Mouse (Mus musculus) 3T3-L1 (cell line): ENCODE results near the gene Il22ra1.
"Not testable (repeated sequence)": the region's sequence is repeated elsewhere in the genome, so short reads cannot be mapped to it uniquely, and the experiment has no call there.

Source experiments
- DNase-seq: peaks from one replicate; pipeline ENCODE4 v3.0.0-alpha.2; 2015; ENCODE audit warnings: low read depth, low spot score

The Il22ra1 gene

DNA sequence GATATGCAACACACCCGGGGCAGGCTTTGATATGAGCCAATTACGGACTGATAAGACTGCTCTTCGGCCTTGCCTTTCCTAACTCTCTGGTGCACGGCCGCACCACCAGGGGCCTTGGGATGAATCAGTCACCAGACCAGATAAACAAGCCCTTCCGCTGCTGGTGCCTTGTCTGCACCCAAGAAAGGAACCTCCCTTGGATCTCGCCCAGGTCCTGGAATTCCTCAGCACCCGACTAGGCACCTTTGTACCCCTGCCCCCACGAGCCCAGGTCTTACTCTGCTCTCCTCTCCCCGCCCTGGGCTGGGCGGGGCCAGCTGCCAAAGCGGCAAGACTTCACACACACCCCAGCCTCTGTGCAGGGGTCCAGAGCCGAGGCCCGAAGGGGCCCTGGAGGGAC, at the start of gene Il22ra1:
Gene Il22ra1 (plus strand): TSS at position 356 of the 400 bp plus-strand sequence.
- no peak for DNase-seq

DNA sequence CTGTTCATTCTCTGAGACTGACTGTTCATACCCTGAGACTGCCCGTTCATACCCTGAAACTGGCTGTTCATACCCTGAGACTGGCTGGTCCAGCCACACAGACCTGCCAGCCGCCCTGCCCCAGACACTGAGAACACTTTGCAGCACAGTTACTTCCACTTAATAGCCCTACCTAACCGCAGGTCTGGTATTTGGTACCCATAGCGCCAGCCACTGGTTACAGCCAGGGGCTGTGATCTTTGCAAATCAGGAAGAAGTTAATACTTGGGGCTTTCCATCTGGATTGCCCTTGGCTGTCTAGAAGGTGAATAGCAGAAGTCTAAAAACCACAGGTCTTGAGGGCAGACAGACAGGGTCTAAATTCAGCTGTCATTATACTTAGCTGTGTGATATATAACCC, 48.7 kb upstream of the Il22ra1 start:
- DNase-seq = no peak

DNA sequence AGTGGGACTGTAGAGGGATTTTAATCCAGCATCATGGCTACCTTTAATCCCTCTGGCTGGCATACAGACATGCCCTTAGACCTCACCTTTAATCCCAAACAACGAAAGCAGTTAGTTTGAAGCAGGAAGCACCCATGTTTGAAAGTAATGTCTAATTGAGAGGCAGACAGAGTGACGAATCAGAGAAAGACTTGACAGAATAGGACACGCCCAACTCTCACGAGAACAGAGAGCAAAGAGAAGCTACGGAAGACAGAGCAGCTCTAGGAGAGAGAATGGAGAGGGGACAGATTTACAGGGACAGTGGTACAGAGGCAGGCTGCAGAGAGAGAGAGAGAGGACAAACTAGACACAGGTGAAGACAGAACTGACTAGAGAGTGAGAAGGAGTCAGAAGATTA, 46.2 kb upstream of the Il22ra1 start:
- DNase-seq = peak; percentile 10

DNA sequence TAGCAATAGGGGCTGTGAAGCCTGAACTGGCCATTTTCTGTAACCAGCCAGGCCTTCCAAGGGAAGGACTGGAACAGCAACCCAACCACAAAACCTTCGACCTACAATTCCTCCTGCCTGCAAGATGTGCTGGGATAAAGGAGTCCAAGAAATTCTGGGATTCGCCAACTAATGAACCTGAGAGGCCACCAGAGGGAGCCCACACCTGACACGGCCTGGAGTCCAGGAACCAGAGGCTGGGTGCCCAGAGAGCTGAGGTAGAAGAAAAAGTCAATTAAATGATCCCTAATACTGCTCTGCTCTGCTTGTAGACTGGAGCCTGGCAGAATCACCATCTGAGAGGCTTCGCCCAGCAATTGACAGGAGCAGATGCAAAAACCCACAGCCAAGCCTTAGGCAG, 44.4 kb upstream of the Il22ra1 start:
- peak; percentile 62 for DNase-seq

DNA sequence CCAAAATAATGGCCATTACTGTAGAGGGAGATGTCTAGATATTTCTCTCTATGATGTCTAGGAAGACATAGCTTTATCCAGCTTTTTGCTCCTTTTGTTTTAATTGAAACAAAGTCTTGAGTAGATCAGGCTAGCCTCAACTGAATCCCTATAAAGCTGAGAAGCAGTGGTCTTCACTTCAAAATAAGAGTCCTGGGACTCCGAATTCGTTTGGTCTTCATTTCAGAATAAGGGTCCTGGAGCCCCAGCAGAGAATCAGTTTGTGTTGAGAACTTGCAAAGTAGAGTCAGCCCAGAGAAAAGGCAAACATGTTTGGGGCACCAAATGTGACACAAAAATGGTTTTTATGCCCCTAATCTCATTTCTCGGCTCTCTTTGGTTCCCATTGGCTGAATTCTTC, 43.2 kb upstream of the Il22ra1 start:
- DNase-seq = no peak

DNA sequence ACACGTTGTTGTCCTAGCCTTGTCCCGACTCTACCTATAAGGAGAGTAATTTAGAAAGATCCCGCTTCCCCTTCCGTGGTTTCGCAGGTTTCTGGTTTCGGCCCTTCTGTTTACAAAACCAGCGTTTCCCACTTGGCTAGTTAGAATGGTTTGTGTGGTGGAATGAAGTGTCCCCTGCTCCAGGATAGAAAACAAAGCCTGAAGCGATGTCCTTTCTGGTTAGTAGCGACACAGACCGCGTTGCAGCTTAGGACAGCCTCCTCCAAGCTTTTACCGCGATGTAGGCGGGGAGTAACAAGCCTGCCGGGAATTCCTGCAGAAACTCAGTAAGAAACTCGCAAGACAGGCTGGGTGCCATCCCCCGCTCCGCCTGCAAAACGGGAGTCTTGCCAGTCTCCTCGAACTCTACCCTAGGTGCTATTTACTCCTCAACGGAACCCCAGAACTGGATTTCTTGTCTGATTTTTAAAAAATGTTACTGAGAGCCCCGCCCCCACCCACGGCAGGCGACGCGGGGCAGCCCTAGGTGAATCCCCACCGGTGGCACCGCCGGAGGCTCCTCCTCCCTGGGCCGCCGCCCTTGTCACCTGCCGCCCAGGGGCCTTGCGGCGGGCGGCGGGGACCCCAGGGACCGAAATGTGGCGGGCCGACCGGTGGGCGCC, 41.9 kb upstream of the Il22ra1 start, which contains the start of gene Ifnlr1:
Gene Ifnlr1 (plus strand): TSS at position 382 of the 662 bp plus-strand sequence.
- DNase-seq = no peak

DNA sequence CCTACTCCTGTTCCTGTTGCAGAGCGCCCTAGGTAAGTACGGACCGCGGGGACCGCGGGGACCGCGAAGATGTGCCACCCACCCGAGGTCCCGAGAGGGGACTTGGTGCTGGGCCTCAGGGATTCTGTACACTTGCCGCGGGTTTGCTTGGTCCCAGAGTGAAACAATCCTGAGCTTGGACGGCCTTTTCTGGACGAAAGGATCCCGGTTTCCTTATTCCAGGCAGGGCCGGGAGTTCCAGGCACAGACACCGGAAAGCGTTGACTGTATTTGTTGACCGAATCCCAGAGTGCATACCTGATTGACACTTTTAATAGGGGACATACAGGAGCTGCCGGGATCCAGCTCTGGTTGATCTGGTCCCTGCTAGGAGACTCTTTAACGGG, 41.4 kb upstream of the Il22ra1 start:
- no peak for DNase-seq

DNA sequence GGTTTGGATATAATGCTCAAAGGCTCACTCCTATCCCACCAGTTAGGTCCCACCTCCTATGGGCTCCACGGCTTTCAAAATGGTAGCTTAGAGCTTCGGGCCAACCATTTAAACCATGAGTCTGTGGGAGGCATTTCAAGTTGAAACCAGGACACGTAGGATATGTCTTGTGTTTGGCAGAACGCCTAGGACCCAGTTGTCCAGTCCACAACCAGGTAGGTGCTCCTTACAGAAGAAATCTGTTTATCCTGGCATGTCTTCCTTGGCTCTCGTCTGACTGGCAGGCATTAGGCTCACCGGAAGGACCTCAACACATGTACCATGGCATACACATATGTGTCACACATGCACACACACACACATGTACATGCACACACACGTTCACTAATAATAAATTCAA, 38.2 kb upstream of the Il22ra1 start:
- DNase-seq = no peak

DNA sequence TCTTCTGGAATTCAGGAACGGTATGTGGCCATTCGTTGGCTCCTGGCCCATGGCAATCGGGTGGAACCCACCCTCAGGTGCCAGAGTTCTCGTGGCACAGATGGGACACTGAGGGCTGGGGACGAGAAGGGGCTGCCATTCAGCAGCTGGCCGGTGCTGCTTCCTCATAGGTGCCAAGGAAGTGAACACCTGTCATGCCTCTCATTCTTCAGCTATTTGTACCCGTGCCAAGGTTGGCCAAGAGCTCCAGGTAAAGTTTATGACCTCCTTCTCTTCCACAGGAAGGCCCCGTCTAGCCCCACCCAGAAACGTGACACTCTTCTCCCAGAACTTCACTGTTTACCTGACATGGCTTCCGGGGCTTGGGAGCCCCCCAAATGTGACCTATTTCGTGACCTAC, 37.7 kb upstream of the Il22ra1 start:
- DNase-seq = no peak

DNA sequence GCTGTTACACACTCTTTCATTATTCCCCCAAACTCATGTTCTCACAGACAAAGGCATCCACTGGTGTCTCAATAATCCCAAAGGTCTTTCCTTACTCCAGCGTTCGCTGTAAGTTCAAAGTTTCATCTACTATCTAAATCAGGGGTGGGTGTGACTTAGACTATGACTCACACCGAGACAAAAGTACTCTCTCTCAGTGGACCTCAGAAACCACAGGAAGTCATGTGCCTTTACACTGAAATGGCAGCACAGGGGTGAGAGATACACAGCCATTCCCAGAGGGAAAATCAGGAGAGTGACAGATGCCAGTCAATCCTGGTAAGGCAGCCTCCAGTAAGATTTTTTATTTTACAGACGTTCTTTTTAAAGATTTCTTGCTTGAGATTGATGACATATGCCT, 35.1 kb upstream of the Il22ra1 start:
- peak; percentile 49 for DNase-seq

DNA sequence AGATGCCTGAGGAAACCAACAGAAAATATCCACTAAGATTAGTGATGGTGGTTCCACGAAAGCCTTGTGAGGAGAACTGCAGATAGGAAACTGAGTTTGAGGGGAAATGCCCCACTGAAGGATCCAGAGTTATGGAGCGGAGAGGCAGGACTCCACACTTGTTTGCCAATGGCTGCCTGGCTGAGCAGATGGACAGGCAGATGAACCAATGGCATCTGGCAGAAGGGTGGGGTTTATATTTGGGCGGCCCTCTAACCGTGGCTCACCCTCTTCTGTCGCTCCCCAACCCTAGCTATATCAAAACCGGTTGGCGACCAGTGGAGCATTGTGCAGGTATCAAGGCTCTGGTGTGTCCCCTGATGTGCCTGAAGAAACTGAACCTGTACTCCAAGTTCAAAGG, 29.5 kb upstream of the Il22ra1 start:
- no peak for DNase-seq

DNA sequence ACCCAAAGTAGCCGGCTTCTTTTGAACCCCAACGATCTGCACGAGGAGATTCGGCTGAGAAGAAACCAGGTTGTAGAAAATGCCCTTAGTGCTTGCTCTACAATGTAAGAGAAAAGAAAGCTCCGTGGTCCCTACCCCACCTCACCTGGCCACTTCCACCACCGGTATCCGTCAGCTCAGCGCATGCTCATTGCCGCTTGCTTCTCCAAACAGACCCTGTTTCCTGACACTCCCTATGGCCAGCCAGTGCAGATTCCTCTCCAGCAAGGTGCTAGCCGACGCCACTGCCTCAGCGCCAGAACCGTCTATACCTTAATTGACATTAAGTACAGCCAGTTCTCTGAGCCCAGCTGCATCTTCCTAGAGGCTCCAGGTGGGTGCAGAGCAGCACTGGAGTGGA, 24.5 kb upstream of the Il22ra1 start:
- no peak for DNase-seq

DNA sequence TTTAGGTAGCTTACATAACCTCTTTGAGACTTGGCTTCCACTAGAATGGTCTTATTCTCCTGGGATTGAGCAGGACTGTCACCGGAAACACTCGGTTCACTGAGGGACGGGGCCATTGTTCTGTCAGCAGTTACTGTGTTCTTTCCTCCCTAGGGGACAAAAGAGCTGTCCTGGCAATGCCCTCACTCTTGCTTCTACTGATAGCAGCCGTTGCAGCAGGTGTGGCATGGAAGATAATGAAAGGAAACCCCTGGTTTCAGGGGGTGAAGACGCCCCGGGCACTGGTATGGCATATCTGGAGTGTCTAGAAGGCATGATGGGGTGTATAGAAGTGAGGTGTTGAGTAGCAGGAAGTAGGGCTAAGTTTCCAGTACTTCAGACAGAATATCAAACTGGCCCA, 24.0 kb upstream of the Il22ra1 start:
- no peak for DNase-seq

DNA sequence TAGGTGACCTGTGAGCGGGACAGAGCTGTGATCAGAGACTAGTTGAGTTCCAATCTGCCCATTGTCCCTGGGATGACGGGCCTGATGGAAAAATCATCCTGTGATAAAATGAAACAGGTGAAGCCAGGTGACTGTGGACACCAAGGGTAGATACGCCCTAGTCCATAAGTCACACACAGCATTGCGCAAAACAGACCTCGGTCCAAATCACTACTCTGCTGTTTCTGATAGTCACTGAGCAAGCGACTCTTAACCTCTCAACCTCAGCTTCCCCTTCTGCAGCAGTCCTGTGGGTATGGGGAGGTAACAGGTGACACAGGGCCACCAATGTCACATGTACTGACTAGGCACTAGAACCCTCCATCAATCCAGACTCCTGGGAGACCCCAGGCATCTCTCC, 21.9 kb upstream of the Il22ra1 start:
- no peak for DNase-seq

DNA sequence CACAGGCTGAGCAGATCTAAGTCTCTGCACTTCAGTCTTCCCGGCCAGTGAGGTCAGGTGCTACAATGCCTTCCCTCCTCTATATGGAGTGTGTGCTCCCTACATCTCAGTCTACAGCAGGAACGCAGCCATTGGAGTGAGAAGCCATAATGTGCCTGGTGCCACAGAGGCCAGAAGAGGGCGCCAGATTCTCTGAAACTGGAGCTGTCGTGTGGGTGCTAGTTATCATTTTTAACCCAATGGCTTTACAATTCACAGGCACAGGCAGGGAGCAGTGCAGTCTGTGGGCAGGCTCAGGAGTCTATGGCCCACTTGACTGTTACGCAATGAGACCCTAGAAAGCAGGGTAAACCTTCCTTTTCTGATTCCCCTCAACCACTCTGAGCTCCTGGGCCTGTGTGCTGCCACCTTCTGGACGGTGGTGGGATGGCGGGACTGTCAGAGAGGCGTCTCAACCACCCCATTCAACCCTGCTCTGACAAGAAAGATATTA, 18.9 kb upstream of the Il22ra1 start:
- DNase-seq = peak; percentile 65

DNA sequence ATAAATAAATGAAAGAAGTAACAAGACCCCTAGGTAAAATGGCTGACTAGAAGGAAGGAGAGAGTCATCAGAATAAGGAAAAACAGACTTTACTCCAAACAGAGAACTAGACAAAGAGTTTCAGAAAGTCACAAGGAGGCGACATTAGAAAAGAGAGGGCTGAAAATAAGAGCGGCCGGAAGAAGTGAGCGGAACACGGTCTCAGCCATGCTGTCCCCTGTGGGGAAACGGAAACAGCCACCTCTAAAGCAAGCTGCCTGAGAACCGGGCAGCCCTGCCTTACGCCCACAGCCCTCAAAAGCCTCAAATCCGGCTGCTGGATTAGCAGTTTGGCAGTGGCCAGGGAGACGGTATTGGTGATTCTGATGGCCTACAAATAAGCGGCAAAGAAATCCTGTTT, 18.4 kb upstream of the Il22ra1 start:
- DNase-seq = no peak

DNA sequence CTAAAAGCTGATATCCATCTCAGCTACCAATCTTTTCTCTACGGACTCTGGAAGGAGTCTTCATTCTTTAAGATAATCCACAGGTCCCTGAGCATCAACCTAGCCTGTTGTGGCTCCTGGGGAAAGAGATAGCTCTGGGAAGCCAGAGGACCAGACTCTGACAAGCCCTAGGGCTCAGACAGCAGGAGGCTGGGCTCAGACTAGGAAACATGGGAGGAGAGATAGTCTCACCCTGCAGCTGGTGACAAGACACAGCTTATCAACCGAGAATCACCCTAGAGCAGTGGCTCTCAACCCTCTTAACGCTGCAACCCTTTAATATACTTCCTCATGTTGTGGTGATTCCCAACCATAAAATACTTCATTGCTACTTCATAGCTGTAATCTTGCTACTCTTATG, 17.6 kb upstream of the Il22ra1 start:
- DNase-seq = no peak

DNA sequence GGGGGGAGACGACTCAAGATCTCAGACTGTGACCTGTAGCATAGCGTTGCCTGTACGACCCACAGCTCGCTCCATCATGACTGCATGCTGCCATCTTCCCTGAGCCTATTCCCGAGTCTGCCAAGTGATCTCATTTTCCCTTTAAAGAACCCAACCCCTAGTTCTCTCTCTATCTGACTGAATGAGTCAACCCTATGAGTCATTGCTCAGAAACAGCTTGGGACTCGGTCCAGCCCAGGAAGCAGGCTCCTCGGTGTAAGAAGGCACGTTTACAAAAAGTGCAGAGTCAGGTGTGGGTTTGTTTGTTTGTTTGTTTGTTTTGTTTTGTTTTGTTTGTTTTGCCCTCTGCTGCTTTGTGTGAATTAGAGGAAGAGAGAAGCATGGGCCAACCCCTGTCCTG, 13.2 kb upstream of the Il22ra1 start:
- DNase-seq = peak; percentile 55

DNA sequence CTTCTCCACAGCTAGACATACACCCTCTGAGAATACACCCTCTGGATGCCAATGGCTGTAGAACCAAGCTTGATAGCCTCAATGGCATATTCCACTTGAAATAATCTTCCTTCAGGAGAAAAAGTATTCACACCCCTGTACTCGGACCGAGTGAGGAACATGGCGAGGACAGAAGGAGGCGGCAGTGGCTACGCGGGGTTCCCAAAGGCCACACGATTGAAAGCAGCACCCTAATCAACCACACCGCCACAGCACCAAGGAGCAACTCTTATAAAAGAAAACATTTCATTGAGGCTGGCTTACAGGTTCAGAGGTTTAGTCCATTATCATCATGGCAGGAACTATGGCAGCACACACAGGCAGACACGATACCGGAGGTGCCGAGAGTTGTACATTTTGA, 11.5 kb upstream of the Il22ra1 start:
- DNase-seq = not testable (repeated sequence)

DNA sequence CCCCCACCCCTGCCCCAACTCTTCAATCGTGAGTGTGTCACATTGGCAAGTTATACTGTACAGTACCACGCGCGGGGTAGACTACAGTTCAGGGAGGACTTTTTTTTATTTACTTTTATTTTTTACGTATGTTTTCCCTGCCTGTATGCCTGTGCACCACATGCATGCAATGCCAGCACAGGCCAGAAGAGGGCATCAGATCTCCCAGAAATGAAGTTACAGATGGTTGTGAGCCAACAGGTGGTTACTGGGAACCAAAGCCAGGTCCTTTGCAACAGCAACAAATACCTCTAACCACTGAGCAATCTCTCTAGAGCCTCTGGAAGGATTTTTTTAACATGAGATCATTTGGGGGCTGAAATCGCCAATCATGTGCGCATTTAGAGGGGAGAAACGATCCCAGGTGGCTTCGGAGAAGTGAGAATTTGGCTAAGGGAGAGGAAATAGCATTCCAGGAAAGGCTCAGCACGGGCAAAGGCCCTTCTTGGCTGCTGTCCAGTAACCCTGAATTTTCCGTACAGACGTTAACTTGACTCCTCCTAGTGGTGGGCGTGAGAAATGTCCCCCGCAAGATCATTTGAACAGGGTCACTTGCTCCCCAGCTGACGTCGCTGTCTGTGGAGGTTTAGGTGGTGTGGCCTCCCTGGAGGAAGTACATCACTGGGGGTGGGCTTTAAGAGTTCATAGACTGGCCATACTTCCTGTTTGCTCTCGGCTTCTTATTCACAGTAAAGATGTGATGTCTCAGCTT, 5.3 kb upstream of the Il22ra1 start:
- DNase-seq = peak; percentile 8

DNA sequence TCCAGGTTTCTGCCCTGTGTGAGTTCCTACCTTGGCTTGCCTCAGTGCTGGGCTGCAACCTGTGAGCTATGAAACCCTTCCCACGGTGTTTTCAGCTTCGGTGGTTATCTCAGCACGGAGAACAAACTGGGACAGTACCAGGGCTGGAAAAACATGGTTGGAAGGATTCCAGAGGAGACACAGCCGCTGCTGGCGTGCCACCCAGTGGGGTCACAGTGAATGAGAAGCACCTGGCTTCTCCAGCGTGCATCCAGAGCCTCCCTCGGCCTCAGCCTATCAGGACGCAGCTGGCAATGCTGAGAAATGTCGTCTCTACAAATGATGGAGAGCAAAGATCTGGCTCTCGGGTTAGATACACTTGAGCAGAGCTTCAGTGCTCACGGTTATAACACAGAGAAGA, 1.6 kb upstream of the Il22ra1 start:
- no peak for DNase-seq

DNA sequence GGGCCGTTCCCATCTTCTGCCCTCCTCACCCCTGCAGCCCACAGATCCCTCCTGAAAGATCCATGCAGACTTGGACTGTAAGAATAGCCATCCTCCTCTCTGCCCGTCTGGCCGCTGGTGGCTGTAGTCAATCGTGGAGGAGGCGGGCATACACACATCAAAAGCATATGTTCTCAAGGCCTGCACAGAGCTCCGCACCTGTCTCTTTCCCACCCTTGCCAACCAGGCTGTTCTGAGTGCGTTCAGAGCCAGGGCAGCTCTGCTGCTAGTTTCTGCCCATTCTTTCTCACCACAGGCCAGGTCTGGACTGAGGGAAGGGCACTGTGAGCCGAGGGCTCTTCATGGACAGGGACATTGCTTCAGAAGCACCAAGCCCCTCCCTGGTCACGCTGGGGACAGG, 2.2 kb downstream of the Il22ra1 start:
- DNase-seq = no peak

DNA sequence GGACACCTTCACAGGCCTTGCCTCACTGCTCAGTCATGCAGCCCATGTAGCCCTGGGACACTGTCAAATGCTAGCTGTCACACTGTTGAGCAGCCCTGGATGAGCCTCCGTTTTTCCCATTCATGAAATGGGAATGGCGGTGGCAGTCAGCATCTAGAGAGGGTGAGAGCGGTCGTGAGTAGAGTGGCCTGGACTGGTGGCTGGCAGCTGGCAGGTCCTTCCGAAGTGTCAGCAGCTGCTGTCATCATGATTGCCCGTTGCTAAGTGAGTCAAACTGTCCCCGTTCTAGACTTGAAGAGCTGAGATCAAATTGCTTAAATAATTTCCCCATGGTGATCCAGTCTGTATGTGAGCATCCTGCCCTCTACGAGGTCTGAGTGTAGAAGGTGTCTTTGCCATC, 3.0 kb downstream of the Il22ra1 start:
- no peak for DNase-seq
